Comparison of ENCODE assay signal across 23 mouse cellular contexts in genomic region chr6:66941792-66942191, GRCm38 (mm10). TPM values are rescaled to one million over a fixed set of nuclear protein-coding genes. Genes with fewer than 3 reads are reported as not detected.
DNase-seq lines count a peak whose midpoint lies in the region; ATAC-seq and TF ChIP-seq lines count a peak whose summit lies in the region.
"Had no signal": no experiment of that assay in that cellular context is flagged by ENCODE, and none has a peak within 500 bp of the region (broad histone marks: within the 10 kb centered on the region; RNA-seq: fewer than 3 reads in every experiment).

No protein-coding gene starts in this region.

- no peaks in the 10 kb centered on the region for H3K27me3 ChIP-seq in liver, embryonic 12.5 days (replicated peaks)
- no peaks in the 10 kb centered on the region for H3K27me3 ChIP-seq in liver, postnatal 0 days (ENCODE audit: insufficient read depth, low read length)
- no peaks in the 10 kb centered on the region for H3K27me3 ChIP-seq in forebrain, embryonic 11.5 days (ENCODE audit: control insufficient read depth, insufficient read depth, low read length)
- H3K27me3 ChIP-seq in midbrain, embryonic 13.5 days = no peaks in the 10 kb centered on the region
- H3K27me3 ChIP-seq: embryonic facial prominence, embryonic 15.5 days; kidney, embryonic 15.5 days; stomach, embryonic 15.5 days had no signal

- WGBS in liver, embryonic 12.5 days (ENCODE audit: insufficient replicate concordance) = 37% methylated on average over 6 of the region's 6 CpGs
- WGBS in liver, postnatal 0 days (ENCODE audit: insufficient replicate concordance) = 42% methylated on average over 6 of the region's 6 CpGs
- WGBS in forebrain, embryonic 11.5 days = 58% methylated on average over 6 of the region's 6 CpGs
- WGBS in midbrain, embryonic 13.5 days = 51% methylated on average over 6 of the region's 6 CpGs

- H3K27ac ChIP-seq in liver, embryonic 12.5 days = no peak overlapping the region
- H3K27ac ChIP-seq in liver, postnatal 0 days (ENCODE audit: low read depth) = no peak overlapping the region
- peak overlapping the region; percentile 16; the same call in 1 of the 2 replicates for H3K27ac ChIP-seq in bone marrow macrophage, adult 2 months (ENCODE audit: insufficient read depth, low read depth, low read length)
- no peak overlapping the region for H3K27ac ChIP-seq in forebrain, embryonic 11.5 days (ENCODE audit: low read depth, low read length)
- H3K27ac ChIP-seq in midbrain, embryonic 13.5 days = no peak overlapping the region
- H3K27ac ChIP-seq: embryonic facial prominence, embryonic 15.5 days; kidney, embryonic 15.5 days; limb, embryonic 10.5 days; stomach, embryonic 15.5 days had no signal

- H3K36me3 ChIP-seq in liver, embryonic 12.5 days = no peaks in the 10 kb centered on the region
- no peaks in the 10 kb centered on the region for H3K36me3 ChIP-seq in liver, postnatal 0 days (replicated peaks; ENCODE audit: insufficient read depth, low read length)
- no peaks in the 10 kb centered on the region for H3K36me3 ChIP-seq in forebrain, embryonic 11.5 days (ENCODE audit: control insufficient read depth, insufficient read depth, low read length)
- H3K36me3 ChIP-seq in midbrain, embryonic 13.5 days = no peaks in the 10 kb centered on the region
- H3K36me3 ChIP-seq: embryonic facial prominence, embryonic 15.5 days; kidney, embryonic 15.5 days; limb, embryonic 10.5 days; stomach, embryonic 15.5 days had no signal

- ATAC-seq in liver, embryonic 12.5 days = no peak
- no peak for ATAC-seq in liver, postnatal 0 days
- peak; percentile 33 for ATAC-seq in megakaryocyte, adult 5-6 weeks (ENCODE audit: poor library complexity, severe bottlenecking)
- ATAC-seq in forebrain, embryonic 11.5 days (replicated peaks; ENCODE audit: low FRiP score) = no peak
- ATAC-seq in monocyte, adult 5-6 weeks (replicated peaks; ENCODE audit: insufficient number of reproducible peaks, low FRiP score, low TSS enrichment, poor library complexity, severe bottlenecking) = no peak
- ATAC-seq in midbrain, embryonic 13.5 days = no peak
- ATAC-seq: lung, postnatal 0 days; midbrain, embryonic 16.5 days had no signal

- DNase-seq in liver, postnatal 0 days = no peak
- no peak for DNase-seq in forebrain, embryonic 11.5 days (ENCODE audit: low spot score)
- DNase-seq: adrenal gland, adult 2 months; cerebellum, postnatal 36 days; forebrain, postnatal 0 days; kidney, adult 11 months; liver; right cerebral cortex, adult 18-20 months; right cerebral cortex, postnatal 4 days; thymus, adult 18-20 months; thymus, postnatal 36 days had no signal

- peak overlapping the region; percentile 18; the same call in 1 of the 2 replicates for H3K4me2 ChIP-seq in liver, embryonic 12.5 days
- H3K4me2 ChIP-seq in liver, postnatal 0 days (ENCODE audit: low read depth, low read length) = no peak overlapping the region
- no peak overlapping the region for H3K4me2 ChIP-seq in forebrain, embryonic 11.5 days (ENCODE audit: low read depth, low read length, severe bottlenecking)
- H3K4me2 ChIP-seq in midbrain, embryonic 13.5 days (replicated peaks) = no peak overlapping the region
- H3K4me2 ChIP-seq: embryonic facial prominence, embryonic 15.5 days; heart, embryonic 11.5 days; kidney, embryonic 15.5 days; stomach, embryonic 15.5 days had no signal

- no peak for TF ChIP-seq EP300 in liver, postnatal 0 days (IDR thresholded peaks at IDR 0.05; ENCODE audit: low read depth)

- H3K9ac ChIP-seq in liver, embryonic 12.5 days = no peak overlapping the region
- no peak overlapping the region for H3K9ac ChIP-seq in liver, postnatal 0 days (replicated peaks)
- no peak overlapping the region for H3K9ac ChIP-seq in forebrain, embryonic 11.5 days (ENCODE audit: low read length)
- no peak overlapping the region for H3K9ac ChIP-seq in midbrain, embryonic 13.5 days (replicated peaks)
- H3K9ac ChIP-seq: embryonic facial prominence, embryonic 15.5 days; forebrain, postnatal 0 days; kidney, embryonic 15.5 days; stomach, embryonic 15.5 days had no signal

- no peak for TF ChIP-seq POLR2A in bone marrow macrophage, adult 2 months (IDR thresholded peaks at IDR 0.05; ENCODE audit: borderline replicate concordance, low read depth, low read length)

- H3K4me1 ChIP-seq in liver, embryonic 12.5 days = peaks cover 30% of the 10 kb centered on the region
- H3K4me1 ChIP-seq in liver, postnatal 0 days (ENCODE audit: insufficient read depth) = peaks cover 34% of the 10 kb centered on the region
- H3K4me1 ChIP-seq in bone marrow macrophage, adult 2 months (ENCODE audit: control insufficient read depth, insufficient read depth, low read length) = peaks cover 44% of the 10 kb centered on the region
- peaks cover 5% of the 10 kb centered on the region; the same call in 1 of the 2 replicates for H3K4me1 ChIP-seq in forebrain, embryonic 11.5 days (replicated peaks; ENCODE audit: control insufficient read depth, insufficient read depth, low read length)
- peaks cover 16% of the 10 kb centered on the region for H3K4me1 ChIP-seq in midbrain, embryonic 13.5 days (replicated peaks)

- no peaks in the 10 kb centered on the region for H3K9me3 ChIP-seq in liver, embryonic 12.5 days (replicated peaks)
- no peaks in the 10 kb centered on the region for H3K9me3 ChIP-seq in liver, postnatal 0 days (ENCODE audit: low read length)
- no peaks in the 10 kb centered on the region for H3K9me3 ChIP-seq in forebrain, embryonic 11.5 days (ENCODE audit: control insufficient read depth, low read length)
- H3K9me3 ChIP-seq in midbrain, embryonic 13.5 days = no peaks in the 10 kb centered on the region
- H3K9me3 ChIP-seq: embryonic facial prominence, embryonic 15.5 days; kidney, embryonic 15.5 days; limb, embryonic 10.5 days; stomach, embryonic 15.5 days had no signal

- no peak overlapping the region for H3K4me3 ChIP-seq in liver, embryonic 12.5 days
- no peak overlapping the region for H3K4me3 ChIP-seq in liver, postnatal 0 days (ENCODE audit: low read depth, low read length)
- no peak overlapping the region for H3K4me3 ChIP-seq in bone marrow macrophage, adult 2 months (ENCODE audit: insufficient read depth, low read length)
- no peak overlapping the region for H3K4me3 ChIP-seq in forebrain, embryonic 11.5 days (ENCODE audit: low read depth, low read length)
- no peak overlapping the region for H3K4me3 ChIP-seq in midbrain, embryonic 13.5 days (replicated peaks)
- H3K4me3 ChIP-seq: embryonic facial prominence, embryonic 15.5 days; kidney, embryonic 15.5 days; limb, embryonic 10.5 days; stomach, embryonic 15.5 days had no signal

- no peak for TF ChIP-seq CTCF in liver, postnatal 0 days (IDR thresholded peaks at IDR 0.05; ENCODE audit: low read depth)
- TF ChIP-seq CTCF in bone marrow macrophage, adult 2 months (IDR thresholded peaks at IDR 0.05; ENCODE audit: low read depth, low read length) = no peak

RNA-seq across cellular contexts. Expression of gene Gng12, which starts 45.6 kb away (rescaled TPM):
- 30.9 and 35.0 TPM in 2 replicates for polyA plus RNA-seq in liver, embryonic 12.5 days (2016; fragmentation: Nextera tagmentation; extraction: Ambion mirVana)
- 39.0 and 39.4 TPM in 2 replicates for polyA plus RNA-seq in liver, postnatal 0 days (2015; fragmentation: Nextera tagmentation; extraction: Ambion mirVana)
- polyA plus RNA-seq in bone marrow macrophage, adult 2 months (2012; ENCODE audit: insufficient read depth, insufficient read length, missing spikeins) = 91.5 and 106 TPM in 2 replicates
- total RNA-seq in megakaryocyte, adult 5-6 weeks (2015) = 61.0 and 78.1 TPM in 2 replicates
- total RNA-seq in megakaryocyte, adult 5-6 weeks (2017) = 42.9 and 63.5 TPM in 2 replicates
- 43.5 and 46.2 TPM in 2 replicates for polyA plus RNA-seq in forebrain, embryonic 11.5 days (2014; fragmentation: Nextera tagmentation; extraction: Ambion mirVana)
- total RNA-seq in monocyte, adult 5-6 weeks (2017) = 10.5 to 20.8 TPM (median 19.7 TPM) in 3 replicates
- polyA plus RNA-seq in midbrain, embryonic 13.5 days (2015; fragmentation: Nextera tagmentation; extraction: Ambion mirVana) = 18.8 and 21.9 TPM in 2 replicates
